Mouse (Mus musculus) forebrain, embryonic 15.5 days (tissue): ENCODE data around the gene Cdc73. TPM values are rescaled to one million over a fixed set of nuclear protein-coding genes. Genes with fewer than 3 reads are reported as not detected.

Experiments used
- ATAC-seq: fragments of 200-750 bp; cut with Nextera tagmentation; replicated peaks from 2 replicates; pipeline ENCODE4 v1.8.0; 2017; ENCODE audit warnings: mild to moderate bottlenecking, moderate TSS enrichment, moderate library complexity
- H3K27ac ChIP-seq: fragments of 300-500 bp; sonication (generic); replicated peaks from 2 replicates; pipeline ENCODE4 v1.5.1; 2015; ENCODE audit warnings: mild to moderate bottlenecking, inconsistent platforms
- H3K27me3 ChIP-seq: fragments of 300-500 bp; sonication (generic); 2 replicates; pipeline ENCODE4 v1.6.1; 2015; ENCODE audit warnings: inconsistent platforms
- H3K36me3 ChIP-seq: fragments of 300-500 bp; sonication (generic); 2 replicates; pipeline ENCODE4 v1.6.1; 2015; ENCODE audit warnings: mild to moderate bottlenecking, inconsistent platforms
- H3K4me1 ChIP-seq: fragments of 300-500 bp; sonication (generic); 2 replicates; pipeline ENCODE4 v1.6.1; 2015; ENCODE audit warnings: inconsistent platforms
- H3K4me2 ChIP-seq: fragments of 300-500 bp; sonication (generic); replicated peaks from 2 replicates; pipeline ENCODE4 v1.6.1; 2015; ENCODE audit warnings: mild to moderate bottlenecking, inconsistent platforms
- H3K4me3 ChIP-seq: fragments of 300-500 bp; sonication (generic); 2 replicates; pipeline ENCODE4 v1.5.1; 2015; ENCODE audit warnings: mild to moderate bottlenecking, inconsistent platforms
- H3K9ac ChIP-seq: fragments of 300-500 bp; sonication (generic); replicated peaks from 2 replicates; pipeline ENCODE4 v1.6.1; 2015; ENCODE audit warnings: mild to moderate bottlenecking, inconsistent platforms
- H3K9me3 ChIP-seq: fragments of 300-500 bp; sonication (generic); 2 replicates; pipeline ENCODE4 v1.6.1; 2016; ENCODE audit warnings: inconsistent platforms
- WGBS: fragments of 180-500 bp; shearing (Covaris S2); methylation state at CpG from one replicate; pipeline ENCODE4 v1.1.7; 2015; ENCODE audit warnings: mixed read lengths; 5-methylcytosine and 5-hydroxymethylcytosine counted together
- polyA plus RNA-seq: library from polyadenylated mRNA; unstranded; fragments of >200 nt; fragmentation: Nextera tagmentation; extraction: Ambion mirVana; gene quantifications from 2 replicates; pipeline ENCODE4 v1.2.1, GENCODE M21; 2015

Cdc73 gene
- polyA plus RNA-seq, 1 experiment from 2014 or later: 31.0 TPM

DNA sequence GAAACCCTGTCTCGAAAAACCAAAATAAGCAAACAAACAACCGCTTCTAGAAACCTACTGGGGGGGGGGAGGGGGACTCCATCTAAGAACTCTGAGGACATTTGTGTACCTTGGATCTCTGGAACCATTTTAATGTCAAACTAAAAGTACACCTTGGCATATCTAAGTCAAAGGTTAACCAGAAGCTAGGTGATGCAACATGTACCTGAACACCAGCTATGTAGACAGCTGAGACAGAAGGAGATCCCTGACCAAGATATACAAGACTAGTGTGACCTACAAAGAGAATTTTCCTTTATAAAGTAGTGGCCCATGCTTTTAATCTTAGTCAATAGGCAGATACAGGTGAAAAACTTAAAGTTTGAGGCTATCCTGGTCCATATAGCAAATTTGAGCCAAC lies 39.5 kb downstream of the Cdc73 start:
- Histone ChIP-seq H3K4me2 (no peak overlapping the region), H3K9me3 (no peaks in the 10 kb centered on the region), H3K36me3 (peaks cover 13% of the 10 kb centered on the region; the same call in 1 of the 2 replicates), H3K27me3 (no peaks in the 10 kb centered on the region), H3K4me3 (no peak overlapping the region), H3K9ac (no peak overlapping the region), H3K4me1 (no peaks in the 10 kb centered on the region), H3K27ac (no peak overlapping the region)
- no peak for ATAC-seq
- 98% methylated on average over 2 of the region's 2 CpGs for WGBS

DNA sequence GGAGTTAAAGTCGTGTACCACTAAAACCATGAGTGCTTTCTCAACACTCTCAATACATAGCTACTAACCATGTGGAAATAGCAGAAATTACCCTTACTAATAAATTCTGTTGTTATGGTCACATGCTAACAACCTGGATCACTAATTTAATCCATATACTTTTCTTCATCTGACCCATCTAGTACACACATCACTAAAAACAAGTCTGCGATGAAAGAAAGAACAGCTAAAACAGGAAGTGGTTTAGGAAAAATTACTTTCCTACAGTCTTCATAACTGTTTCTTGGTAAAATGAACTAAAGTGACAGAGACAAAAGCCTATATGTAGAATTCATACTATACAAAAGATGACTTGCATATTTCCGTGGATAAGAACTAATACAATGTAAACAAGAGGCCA lies 49.0 kb downstream of the Cdc73 start:
- no peak overlapping the region for H3K27ac ChIP-seq
- peaks cover 8% of the 10 kb centered on the region; the same call in 1 of the 2 replicates for H3K36me3 ChIP-seq
- ATAC-seq: no peak
- no peak overlapping the region for H3K4me2 ChIP-seq
- no peaks in the 10 kb centered on the region for H3K9me3 ChIP-seq
- 91% methylated on average over 3 of the region's 3 CpGs for WGBS
- H3K4me3 ChIP-seq: no peak overlapping the region
- H3K4me1 ChIP-seq: no peaks in the 10 kb centered on the region
- H3K27me3 ChIP-seq: no peaks in the 10 kb centered on the region
- no peak overlapping the region for H3K9ac ChIP-seq

DNA sequence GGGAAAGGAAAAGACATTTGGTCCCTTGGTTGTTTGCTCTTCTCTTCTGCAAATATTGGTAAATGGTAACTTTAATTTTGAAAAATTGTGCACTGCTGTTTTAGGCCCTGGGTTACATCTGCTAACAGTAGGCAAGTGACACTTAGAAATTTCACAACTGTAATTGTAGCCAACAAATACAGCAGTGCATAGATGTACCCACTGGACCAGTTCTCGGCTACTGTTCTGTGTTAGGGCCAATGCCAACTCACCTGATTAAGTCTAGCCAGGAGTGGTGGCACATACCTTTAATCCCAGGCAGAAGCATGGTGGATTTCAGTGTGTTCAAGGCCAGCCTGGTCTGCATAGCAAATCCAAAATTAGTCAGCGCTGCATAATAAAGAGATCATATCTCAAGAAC lies 52.4 kb downstream of the Cdc73 start:
- no peak overlapping the region for H3K4me2 ChIP-seq
- WGBS: 95% methylated on average over 2 of the region's 2 CpGs
- no peak for ATAC-seq

DNA sequence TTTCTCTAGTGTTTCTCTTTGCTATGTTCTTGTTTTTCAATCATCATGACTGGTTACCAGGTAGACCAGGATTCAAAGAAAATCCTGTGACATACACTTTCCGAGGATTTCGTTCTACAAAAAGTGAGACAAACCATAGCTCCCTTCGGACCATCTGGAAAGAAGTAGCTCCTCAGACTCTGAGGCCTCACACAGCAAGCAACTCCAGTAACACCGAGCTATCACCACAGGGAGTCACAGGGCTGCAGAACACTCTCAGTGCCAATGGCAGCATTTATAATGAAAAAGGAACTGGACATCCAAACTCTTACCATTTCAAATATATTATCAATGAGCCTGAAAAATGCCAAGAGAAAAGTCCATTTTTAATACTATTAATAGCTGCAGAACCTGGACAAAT lies 56.5 kb downstream of the Cdc73 start:
- peaks cover 14% of the 10 kb centered on the region; the same call in 1 of the 2 replicates for H3K36me3 ChIP-seq
- H3K27ac ChIP-seq: no peak overlapping the region
- H3K9ac ChIP-seq: no peak overlapping the region
- ATAC-seq: no peak
- peaks cover 8% of the 10 kb centered on the region; the same call in 1 of the 2 replicates for H3K4me1 ChIP-seq
- 75% methylated on average over 4 of the region's 4 CpGs for WGBS
- no peaks in the 10 kb centered on the region for H3K9me3 ChIP-seq
- no peak overlapping the region for H3K4me3 ChIP-seq
- H3K4me2 ChIP-seq: no peak overlapping the region
- H3K27me3 ChIP-seq: no peaks in the 10 kb centered on the region

More for the DNA sequence above, 52.4 kb downstream of the Cdc73 start:
- H3K27ac ChIP-seq: no peak overlapping the region
- H3K9me3 ChIP-seq: no peaks in the 10 kb centered on the region
- H3K4me3 ChIP-seq: no peak overlapping the region
- peaks cover 7% of the 10 kb centered on the region; the same call in 1 of the 2 replicates for H3K4me1 ChIP-seq
- no peaks in the 10 kb centered on the region for H3K27me3 ChIP-seq
- H3K36me3 ChIP-seq: peaks cover 14% of the 10 kb centered on the region; the same call in 1 of the 2 replicates
- no peak overlapping the region for H3K9ac ChIP-seq

DNA sequence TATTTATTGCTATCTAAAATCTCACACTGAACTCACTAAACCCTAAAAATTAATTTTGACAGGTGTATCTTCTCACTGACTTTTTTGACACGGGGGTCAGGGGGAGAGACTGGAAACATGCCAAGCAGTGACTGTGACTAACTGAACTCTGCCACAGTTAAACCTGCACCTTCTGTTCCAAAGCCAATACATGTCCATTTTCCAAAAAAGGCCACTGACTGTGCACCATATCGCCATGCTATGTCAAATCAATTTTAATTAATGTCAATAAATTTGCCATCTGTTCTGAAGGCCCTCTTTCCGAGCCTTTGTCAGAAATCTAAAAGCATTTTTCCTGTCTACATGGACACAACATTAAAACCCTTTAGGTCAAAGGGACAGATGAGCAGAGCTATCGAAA lies 57.3 kb downstream of the Cdc73 start:
- Histone ChIP-seq H3K4me1 (peaks cover 8% of the 10 kb centered on the region; the same call in 1 of the 2 replicates), H3K4me2 (peak overlapping the region; percentile 19), H3K27me3 (no peaks in the 10 kb centered on the region), H3K9me3 (no peaks in the 10 kb centered on the region), H3K36me3 (peaks cover 11% of the 10 kb centered on the region; the same call in 1 of the 2 replicates), H3K27ac (no peak overlapping the region), H3K9ac (0 out of 2 replicates have a peak overlapping the region, but pooled peaks have one; percentile 26), H3K4me3 (peak overlapping the region; percentile 16)
- WGBS: 61% methylated on average over 4 of the region's 4 CpGs
- ATAC-seq: no peak

DNA sequence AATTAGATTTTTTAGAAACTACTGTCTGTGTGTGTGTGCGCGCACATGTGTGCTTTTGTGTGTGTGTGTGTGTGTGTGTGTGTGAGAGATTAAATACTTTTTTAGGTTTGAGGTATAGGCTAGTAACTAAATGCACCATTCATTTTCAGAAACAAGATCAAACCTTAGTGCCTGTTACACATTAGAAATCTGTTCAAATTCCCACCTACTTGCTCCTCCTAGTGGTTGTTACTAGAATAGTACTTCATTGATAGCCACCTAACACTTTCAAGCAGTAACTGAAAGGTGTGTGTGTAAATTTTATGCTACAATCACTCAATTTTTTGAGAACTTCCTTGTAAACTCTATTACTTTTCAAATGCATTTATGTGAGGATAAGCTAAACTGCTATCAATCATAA lies 58.5 kb downstream of the Cdc73 start:
- no peaks in the 10 kb centered on the region for H3K27me3 ChIP-seq
- H3K36me3 ChIP-seq: 0 out of 2 replicates have a peak, but pooled peaks cover 5% of the 10 kb centered on the region
- peaks cover 11% of the 10 kb centered on the region; the same call in 1 of the 2 replicates for H3K4me1 ChIP-seq
- H3K27ac ChIP-seq: no peak overlapping the region
- H3K4me2 ChIP-seq: peak overlapping the region; percentile 27; the same call in 1 of the 2 replicates
- H3K9me3 ChIP-seq: no peaks in the 10 kb centered on the region
- no peak overlapping the region for H3K9ac ChIP-seq
- ATAC-seq: peak; percentile 52
- peak overlapping the region; percentile 29 for H3K4me3 ChIP-seq
- WGBS: 95% methylated on average over 2 of the region's 2 CpGs

DNA sequence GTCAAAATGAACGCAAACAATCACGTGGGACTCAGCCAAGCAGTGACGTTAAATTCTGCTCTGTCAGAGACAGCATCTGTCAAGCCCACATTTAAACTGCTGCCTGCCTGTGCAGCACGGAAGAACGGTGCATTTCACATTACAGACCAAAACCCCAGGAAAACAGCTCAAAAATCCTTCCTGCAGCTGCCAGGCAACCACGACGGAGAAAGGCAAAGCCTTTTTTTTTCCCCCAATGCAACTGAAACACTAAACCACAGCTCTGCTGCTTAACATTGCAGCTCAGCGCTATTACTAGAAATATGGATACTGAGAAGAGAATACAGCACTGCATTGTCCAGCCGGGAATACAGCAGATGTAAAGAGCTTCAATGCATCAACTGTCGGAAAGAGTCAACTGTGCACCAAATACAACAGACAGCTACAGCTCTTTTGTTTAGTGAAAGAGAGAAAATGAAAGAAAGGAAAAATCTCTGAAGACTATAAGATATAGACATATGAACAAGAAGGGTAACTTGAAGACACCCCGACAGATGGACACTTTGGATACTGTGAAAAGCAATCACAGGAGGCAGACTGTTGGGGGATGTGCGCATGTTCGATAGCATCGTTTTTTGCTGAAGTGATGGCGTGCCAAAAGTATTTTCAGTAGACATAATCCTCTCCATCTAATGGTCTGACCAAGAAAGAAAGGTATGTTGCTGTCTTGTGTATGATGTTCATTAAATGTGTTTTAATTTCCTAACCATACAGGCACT lies 61.9 kb downstream of the Cdc73 start, which contains the start of gene B3galt2:
TSS of gene B3galt2 (plus strand) at position 15 of the 758 bp plus-strand sequence.
- Histone ChIP-seq H3K4me3 (peak within 1 kb of the TSS; percentile 60), H3K9ac (peak within 1 kb of the TSS; percentile 77), H3K4me2 (peak within 1 kb of the TSS; percentile 52), H3K27me3 (no peaks in the 10 kb centered on the region), H3K27ac (peak within 1 kb of the TSS; percentile 98), H3K9me3 (no peaks in the 10 kb centered on the region), H3K36me3 (no peaks in the 10 kb centered on the region), H3K4me1 (peaks cover 6% of the 10 kb centered on the region; the same call in 1 of the 2 replicates)
- ATAC-seq: peak; percentile 94
- 7% methylated on average over 15 of the region's 15 CpGs for WGBS

DNA sequence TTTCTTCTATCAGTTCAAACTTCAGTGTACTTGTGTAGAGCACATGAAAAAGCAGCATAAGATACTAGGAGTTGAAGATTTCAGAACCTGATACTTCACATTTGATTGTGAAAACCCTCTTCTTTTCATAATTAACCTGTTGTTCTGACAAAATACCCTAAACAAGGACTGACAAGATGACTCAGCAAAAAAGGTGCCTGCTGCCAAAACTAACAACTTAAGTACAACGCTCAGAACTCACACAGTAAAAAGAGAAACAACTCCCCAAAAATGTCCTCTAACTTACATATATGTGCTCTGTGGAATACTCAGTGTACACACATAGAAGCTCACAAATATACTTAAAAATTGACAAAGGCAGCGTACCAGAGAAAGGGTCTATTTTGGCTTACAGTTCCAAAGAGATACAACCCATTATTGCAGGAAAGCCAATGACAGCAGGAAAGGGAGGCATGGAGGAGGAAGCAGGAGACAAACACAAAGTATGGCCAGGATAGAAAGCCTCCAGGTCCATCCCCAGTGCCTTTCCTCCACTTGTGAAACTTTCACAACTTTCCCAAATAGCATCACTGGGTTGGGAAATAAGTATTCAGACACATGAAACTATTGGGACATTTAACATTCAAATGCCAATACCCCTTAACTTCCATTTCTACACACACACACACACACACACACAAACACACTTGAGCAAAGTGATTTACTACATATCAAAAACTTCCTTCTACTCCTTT lies 69.7 kb downstream of the Cdc73 start:
- H3K9ac ChIP-seq: no peak overlapping the region
- H3K27me3 ChIP-seq: no peaks in the 10 kb centered on the region
- WGBS: 78% methylated on average over 2 of the region's 2 CpGs
- no peak overlapping the region for H3K4me2 ChIP-seq
- H3K27ac ChIP-seq: no peak overlapping the region
- no peaks in the 10 kb centered on the region for H3K36me3 ChIP-seq
- no peaks in the 10 kb centered on the region for H3K4me1 ChIP-seq
- no peaks in the 10 kb centered on the region for H3K9me3 ChIP-seq
- ATAC-seq: no peak
- no peak overlapping the region for H3K4me3 ChIP-seq

DNA sequence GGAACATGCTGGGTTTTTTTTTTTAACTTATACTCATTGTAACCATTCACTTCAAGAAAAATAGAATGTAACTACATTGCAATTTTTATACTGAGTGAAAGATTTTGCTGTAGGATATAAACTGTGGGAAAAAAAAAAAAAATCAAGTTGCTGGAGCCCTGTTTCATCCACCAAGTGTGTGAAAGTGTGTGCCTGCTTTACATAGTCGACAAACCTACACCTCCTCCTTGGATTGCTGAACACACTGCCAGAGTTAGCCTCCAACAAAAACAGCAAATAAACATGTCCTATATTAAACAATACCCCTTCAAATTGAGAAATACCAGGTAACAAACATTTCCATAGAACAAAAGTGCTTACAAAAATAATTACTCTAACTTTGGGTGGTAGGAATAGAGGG lies 70.3 kb downstream of the Cdc73 start:
- H3K4me2 ChIP-seq: no peak overlapping the region
- no peak for ATAC-seq
- WGBS: 78% methylated on average over 1 of the region's 1 CpGs

DNA sequence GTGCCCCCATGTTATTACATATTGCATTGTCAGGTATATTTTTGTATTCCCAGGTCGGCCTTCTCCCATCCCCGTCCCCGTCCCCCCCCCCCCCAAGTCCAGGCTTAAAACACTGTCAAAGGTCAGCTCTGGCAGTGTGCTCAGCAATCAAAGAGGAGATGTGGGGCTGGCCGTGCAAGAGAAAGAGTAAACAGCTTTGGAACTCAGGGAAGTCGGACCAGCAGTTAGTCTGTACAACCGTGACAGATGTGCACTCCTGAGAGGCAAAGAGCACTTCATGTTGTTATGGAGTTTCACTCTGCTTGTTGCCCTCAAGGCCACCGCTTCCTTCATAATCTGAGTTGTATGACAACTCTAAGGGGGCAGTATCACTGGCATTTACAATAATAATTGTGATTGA lies 71.4 kb downstream of the Cdc73 start:
- Histone ChIP-seq H3K4me1 (no peaks in the 10 kb centered on the region), H3K4me3 (no peak overlapping the region), H3K9ac (no peak overlapping the region), H3K27me3 (no peaks in the 10 kb centered on the region), H3K9me3 (no peaks in the 10 kb centered on the region), H3K4me2 (no peak overlapping the region), H3K36me3 (peaks cover 1% of the 10 kb centered on the region), H3K27ac (no peak overlapping the region)
- no peak for ATAC-seq
- WGBS: 74% methylated on average over 7 of the region's 7 CpGs

More for the DNA sequence above, 70.3 kb downstream of the Cdc73 start:
- Histone ChIP-seq H3K36me3 (no peaks in the 10 kb centered on the region), H3K27ac (no peak overlapping the region), H3K9ac (no peak overlapping the region), H3K4me1 (no peaks in the 10 kb centered on the region), H3K9me3 (no peaks in the 10 kb centered on the region), H3K4me3 (no peak overlapping the region), H3K27me3 (no peaks in the 10 kb centered on the region)

DNA sequence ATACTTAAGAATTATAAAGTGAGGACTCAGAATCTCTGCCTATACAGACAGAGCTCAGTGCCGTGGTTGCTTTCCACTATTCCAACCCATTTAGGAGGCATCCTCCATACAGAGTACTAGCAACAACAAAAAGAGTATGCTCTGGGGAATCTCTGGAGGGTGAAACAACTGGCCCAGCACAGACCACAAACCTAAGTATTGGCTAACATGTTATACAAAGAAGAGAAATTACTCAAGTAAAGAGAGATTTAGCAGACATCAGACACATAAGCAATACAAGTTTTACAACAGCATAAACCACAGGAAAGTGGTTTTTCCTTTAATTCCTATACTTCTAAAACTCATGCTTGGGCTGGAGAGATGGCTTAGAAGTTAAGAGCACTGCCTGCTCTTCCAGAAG lies 80.1 kb downstream of the Cdc73 start:
- no peaks in the 10 kb centered on the region for H3K27me3 ChIP-seq
- no peak for ATAC-seq
- no peak overlapping the region for H3K27ac ChIP-seq
- H3K36me3 ChIP-seq: peaks cover 14% of the 10 kb centered on the region
- no peak overlapping the region for H3K9ac ChIP-seq
- H3K4me1 ChIP-seq: no peaks in the 10 kb centered on the region
- WGBS: 98% methylated on average over 1 of the region's 1 CpGs
- H3K4me3 ChIP-seq: no peak overlapping the region
- H3K4me2 ChIP-seq: no peak overlapping the region
- no peaks in the 10 kb centered on the region for H3K9me3 ChIP-seq

DNA sequence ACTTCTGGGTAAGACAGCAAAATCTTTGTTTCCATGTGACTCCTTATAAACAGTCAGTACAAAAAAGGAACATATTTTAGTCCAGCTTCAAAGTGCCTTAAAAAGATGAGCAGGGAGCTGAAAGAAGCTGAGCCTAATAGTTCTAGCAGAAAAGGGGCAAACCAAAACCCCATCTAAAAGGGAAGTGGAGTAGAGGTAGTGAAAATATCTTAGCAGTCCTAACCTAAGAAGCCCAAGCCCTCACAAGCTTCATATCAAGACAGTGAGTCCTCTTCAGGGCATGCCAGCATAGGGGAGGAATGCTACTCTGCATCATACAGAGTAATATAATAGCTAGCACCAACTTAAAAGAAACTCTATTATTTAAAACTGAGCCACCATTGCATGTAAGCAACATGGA lies 80.8 kb downstream of the Cdc73 start:
- H3K4me1 ChIP-seq: no peaks in the 10 kb centered on the region
- no peaks in the 10 kb centered on the region for H3K27me3 ChIP-seq
- no peak for ATAC-seq
- H3K9me3 ChIP-seq: no peaks in the 10 kb centered on the region
- no peak overlapping the region for H3K9ac ChIP-seq
- no peak overlapping the region for H3K4me3 ChIP-seq
- H3K36me3 ChIP-seq: peaks cover 17% of the 10 kb centered on the region
- H3K4me2 ChIP-seq: no peak overlapping the region
- H3K27ac ChIP-seq: no peak overlapping the region
